Mouse (Mus musculus): ENCODE measurements around the gene Msi2.

GRCm38 (mm10) chr11:88627327-88627726 lies 91.0 kb downstream of the Msi2 start:
- no peak for TF ChIP-seq POLR2A (IDR thresholded peaks at IDR 0.05; ENCODE audit: low read depth, low read length)
- TF ChIP-seq CTCF (IDR thresholded peaks at IDR 0.05; ENCODE audit: extremely low read depth, insufficient read depth, insufficient read length, insufficient replicate concordance): no peak
